Mouse (Mus musculus) B cell, adult 2 months (primary cell): ENCODE measurements at regions not wholly inside any gene's neighbourhood (a gene's known extent, or its start where the extent isn't known, plus 50 kb on each side); places are given as distances from the start of the nearest gene placed in this dataset.
A peak's percentile ranks its signal among the peaks of the same experiment; 100 is the strongest.

Source experiments
- DNase-seq, 2 experiments: peaks; one replicate each; pipeline ENCODE4 v3.0.0; 2022

GRCm38 (mm10) chr10:81996742-81997536 is 51.0 kb upstream of the Zfp873 start:
- peak; percentile 67 to 70 for DNase-seq
